Mouse (Mus musculus): ENCODE data around the gene Chst15. TPM values are rescaled to one million over a fixed set of nuclear protein-coding genes. Genes with fewer than 3 reads are reported as not detected.

The Chst15 gene
- total RNA-seq, 2 experiments from 2014 or later: 33.0 to 34.1 TPM

GRCm38 (mm10) chr7:132231476-132231875 is 85.6 kb downstream of the Chst15 start:
- no peak for DNase-seq (ENCODE audit: low spot score in 2 of 2)

- DNase-seq (ENCODE audit: low spot score in 2 of 2): no peak
Observed at GRCm38 (mm10) chr7:132230961-132231360, 86.1 kb downstream of the Chst15 start.

- DNase-seq (ENCODE audit: low spot score in 2 of 2): no peak
Observed at GRCm38 (mm10) chr7:132227075-132227640, 89.9 kb downstream of the Chst15 start.

GRCm38 (mm10) chr7:132226379-132227074 is 90.5 kb downstream of the Chst15 start:
- peak; percentile 92 to 94 for DNase-seq (ENCODE audit: low spot score in 2 of 2)

GRCm38 (mm10) chr7:132223452-132224141 is 93.4 kb downstream of the Chst15 start:
- DNase-seq (ENCODE audit: low spot score in 2 of 2): no peak

GRCm38 (mm10) chr7:132214031-132214430 is 103.0 kb downstream of the Chst15 start:
- DNase-seq (ENCODE audit: low spot score in 2 of 2): no peak

- DNase-seq (ENCODE audit: low spot score in 2 of 2): peak; percentile 86 to 92
Observed at GRCm38 (mm10) chr7:132213460-132213859, 103.6 kb downstream of the Chst15 start.

GRCm38 (mm10) chr7:132211920-132212701 is 104.9 kb downstream of the Chst15 start:
- DNase-seq (ENCODE audit: low spot score in 2 of 2): peak in 1 of 2 experiments; percentile 58

GRCm38 (mm10) chr7:132210616-132211015 is 106.4 kb downstream of the Chst15 start:
- no peak for DNase-seq (ENCODE audit: low spot score in 2 of 2)

- no peak for DNase-seq (ENCODE audit: low spot score in 2 of 2)
Observed at GRCm38 (mm10) chr7:132208946-132209651, 107.9 kb downstream of the Chst15 start.

GRCm38 (mm10) chr7:132204073-132204612 is 112.9 kb downstream of the Chst15 start:
- no peak for DNase-seq (ENCODE audit: low spot score in 2 of 2)

GRCm38 (mm10) chr7:132199686-132200085 is 117.3 kb downstream of the Chst15 start:
- no peak for DNase-seq (ENCODE audit: low spot score in 2 of 2)

- no peak for DNase-seq (ENCODE audit: low spot score in 2 of 2)
Observed at GRCm38 (mm10) chr7:132198806-132199205, 118.2 kb downstream of the Chst15 start.

- no peak for DNase-seq (ENCODE audit: low spot score in 2 of 2)
Observed at GRCm38 (mm10) chr7:132197817-132198475, 119.1 kb downstream of the Chst15 start.

- DNase-seq (ENCODE audit: low spot score in 2 of 2): no peak
Observed at GRCm38 (mm10) chr7:132196581-132196980, 120.4 kb downstream of the Chst15 start.

GRCm38 (mm10) chr7:132193606-132194005 is 123.4 kb downstream of the Chst15 start:
- no peak for DNase-seq (ENCODE audit: low spot score in 2 of 2)

- no peak for DNase-seq (ENCODE audit: low spot score in 2 of 2)
Observed at GRCm38 (mm10) chr7:132187456-132187855, 129.6 kb downstream of the Chst15 start.

All from layer of hippocampus, postnatal 10 days (tissue).